Mouse (Mus musculus) midbrain, embryonic 13.5 days (tissue): ENCODE data around the gene Canx. TPM values are rescaled to one million over a fixed set of nuclear protein-coding genes. Genes with fewer than 3 reads are reported as not detected.

Source experiments
- ATAC-seq: fragments of 200-750 bp; cut with Nextera tagmentation; 2 replicates; pipeline ENCODE4 v1.8.0; 2017; ENCODE audit warnings: mild to moderate bottlenecking, moderate TSS enrichment, moderate library complexity
- H3K27ac ChIP-seq: fragments of 300-500 bp; sonication (generic); 2 replicates; pipeline ENCODE4 v1.5.1; 2015; ENCODE audit warnings: inconsistent platforms, mild to moderate bottlenecking, moderate library complexity
- H3K27me3 ChIP-seq: fragments of 300-500 bp; sonication (generic); 2 replicates; pipeline ENCODE4 v1.6.1; 2015; ENCODE audit warnings: mild to moderate bottlenecking, inconsistent platforms
- H3K36me3 ChIP-seq: fragments of 300-500 bp; sonication (generic); 2 replicates; pipeline ENCODE4 v1.6.1; 2015; ENCODE audit warnings: mild to moderate bottlenecking, inconsistent platforms
- H3K4me1 ChIP-seq: fragments of 300-500 bp; sonication (generic); replicated peaks from 2 replicates; pipeline ENCODE4 v1.6.1; 2015; ENCODE audit warnings: inconsistent platforms
- H3K4me2 ChIP-seq: fragments of 300-500 bp; sonication (generic); replicated peaks from 2 replicates; pipeline ENCODE4 v1.6.1; 2015; ENCODE audit warnings: moderate library complexity, mild to moderate bottlenecking, inconsistent platforms
- H3K4me3 ChIP-seq: fragments of 300-500 bp; sonication (generic); replicated peaks from 2 replicates; pipeline ENCODE4 v1.5.1; 2015; ENCODE audit warnings: mild to moderate bottlenecking, inconsistent platforms
- H3K9ac ChIP-seq: fragments of 300-500 bp; sonication (generic); replicated peaks from 2 replicates; pipeline ENCODE4 v1.6.1; 2015; ENCODE audit warnings: mild to moderate bottlenecking, inconsistent platforms
- H3K9me3 ChIP-seq: fragments of 300-500 bp; sonication (generic); 2 replicates; pipeline ENCODE4 v1.6.1; 2016; ENCODE audit warnings: mild to moderate bottlenecking, inconsistent platforms
- WGBS: fragments of 180-500 bp; shearing (Covaris S2); methylation state at CpG from one replicate; pipeline ENCODE4 v1.1.7; 2015; 5-methylcytosine and 5-hydroxymethylcytosine counted together
- polyA plus RNA-seq: library from polyadenylated mRNA; unstranded; fragments of >200 nt; fragmentation: Nextera tagmentation; extraction: Ambion mirVana; gene quantifications from 2 replicates; pipeline ENCODE4 v1.2.1, GENCODE M21; 2015

Canx gene
- 262 TPM in 2 replicates for polyA plus RNA-seq

- peak; percentile 99 for ATAC-seq
- Histone ChIP-seq H3K4me1 (peaks cover 38% of the 10 kb centered on the region), H3K4me2 (peak within 1 kb of the TSS; percentile 76), H3K9me3 (no peaks in the 10 kb centered on the region), H3K27ac (peak within 1 kb of the TSS; percentile 93), H3K27me3 (no peaks in the 10 kb centered on the region), H3K4me3 (peak within 1 kb of the TSS; percentile 66), H3K36me3 (no peaks in the 10 kb centered on the region), H3K9ac (peak within 1 kb of the TSS; percentile 83)
- WGBS, result under 1% methylated on average over 64 of the region's 64 CpGs
These were observed at the start of gene Canx for GRCm38 (mm10) chr11:50325496-50326301. Canx (minus strand) TSS chr11:50325673.

GRCm38 (mm10) chr11:50374286-50375015 lies 49.0 kb upstream of the Canx start:
- H3K4me3 ChIP-seq, result no peak overlapping the region
- H3K4me1 ChIP-seq, result peaks cover 20% of the 10 kb centered on the region
- peaks cover 3% of the 10 kb centered on the region; the same call in 1 of the 2 replicates for H3K27me3 ChIP-seq
- no peak overlapping the region for H3K9ac ChIP-seq
- no peak overlapping the region for H3K27ac ChIP-seq
- no peak overlapping the region for H3K4me2 ChIP-seq
- no peaks in the 10 kb centered on the region for H3K9me3 ChIP-seq
- H3K36me3 ChIP-seq, result peaks cover 2% of the 10 kb centered on the region
- 72% methylated on average over 13 of the region's 13 CpGs for WGBS
- ATAC-seq, result no peak

- Histone ChIP-seq H3K9ac (no peak overlapping the region), H3K27me3 (peaks cover 3% of the 10 kb centered on the region; the same call in 1 of the 2 replicates), H3K9me3 (no peaks in the 10 kb centered on the region), H3K27ac (no peak overlapping the region), H3K4me1 (peaks cover 18% of the 10 kb centered on the region), H3K36me3 (no peaks in the 10 kb centered on the region), H3K4me3 (no peak overlapping the region), H3K4me2 (no peak overlapping the region)
- no peak for ATAC-seq
- 92% methylated on average over 1 of the region's 1 CpGs for WGBS
These were observed 48.1 kb upstream of the Canx start for GRCm38 (mm10) chr11:50373621-50374020.

GRCm38 (mm10) chr11:50373086-50373485 lies 47.6 kb upstream of the Canx start:
- no peak overlapping the region for H3K9ac ChIP-seq
- no peak for ATAC-seq
- H3K4me1 ChIP-seq, result peaks cover 18% of the 10 kb centered on the region
- no peak overlapping the region for H3K4me3 ChIP-seq
- no peak overlapping the region for H3K4me2 ChIP-seq
- no peak overlapping the region for H3K27ac ChIP-seq
- peaks cover 3% of the 10 kb centered on the region; the same call in 1 of the 2 replicates for H3K27me3 ChIP-seq
- H3K36me3 ChIP-seq, result no peaks in the 10 kb centered on the region
- no peaks in the 10 kb centered on the region for H3K9me3 ChIP-seq

GRCm38 (mm10) chr11:50371911-50372310 lies 46.4 kb upstream of the Canx start:
- Histone ChIP-seq H3K9ac (peak overlapping the region; percentile 71), H3K4me3 (peak overlapping the region; percentile 41), H3K27ac (peak overlapping the region; percentile 91), H3K36me3 (no peaks in the 10 kb centered on the region), H3K9me3 (no peaks in the 10 kb centered on the region), H3K4me1 (peaks cover 18% of the 10 kb centered on the region), H3K4me2 (peak overlapping the region; percentile 59), H3K27me3 (peaks cover 5% of the 10 kb centered on the region; the same call in 1 of the 2 replicates)
- 95% methylated on average over 1 of the region's 1 CpGs for WGBS
- no peak for ATAC-seq

GRCm38 (mm10) chr11:50371399-50371841 lies 45.9 kb upstream of the Canx start:
- H3K4me2 ChIP-seq, result peak overlapping the region; percentile 59
- no peaks in the 10 kb centered on the region for H3K9me3 ChIP-seq
- H3K36me3 ChIP-seq, result no peaks in the 10 kb centered on the region
- peaks cover 15% of the 10 kb centered on the region for H3K4me1 ChIP-seq
- H3K27ac ChIP-seq, result peak overlapping the region; percentile 91
- peak; percentile 72 for ATAC-seq
- WGBS, result 2% methylated on average over 18 of the region's 18 CpGs
- H3K9ac ChIP-seq, result peak overlapping the region; percentile 71
- H3K27me3 ChIP-seq, result peaks cover 5% of the 10 kb centered on the region; the same call in 1 of the 2 replicates
- peak overlapping the region; percentile 41 for H3K4me3 ChIP-seq

- WGBS, result 40% methylated on average over 4 of the region's 4 CpGs
- Histone ChIP-seq H3K4me2 (peak overlapping the region; percentile 59; the same call in 1 of the 2 replicates), H3K27ac (peak overlapping the region; percentile 91), H3K36me3 (no peaks in the 10 kb centered on the region), H3K9me3 (no peaks in the 10 kb centered on the region), H3K9ac (no peak overlapping the region), H3K4me3 (peak overlapping the region; percentile 41; the same call in 1 of the 2 replicates), H3K27me3 (peaks cover 5% of the 10 kb centered on the region; the same call in 1 of the 2 replicates), H3K4me1 (peaks cover 10% of the 10 kb centered on the region)
- peak; percentile 69 for ATAC-seq
These were observed 45.5 kb upstream of the Canx start for GRCm38 (mm10) chr11:50370969-50371368.

- Histone ChIP-seq H3K4me3 (no peak overlapping the region), H3K4me1 (peaks cover 6% of the 10 kb centered on the region; the same call in 1 of the 2 replicates), H3K9ac (no peak overlapping the region), H3K4me2 (no peak overlapping the region), H3K27me3 (peaks cover 5% of the 10 kb centered on the region; the same call in 1 of the 2 replicates), H3K27ac (no peak overlapping the region), H3K36me3 (no peaks in the 10 kb centered on the region), H3K9me3 (no peaks in the 10 kb centered on the region)
- ATAC-seq, result no peak
- WGBS, result 89% methylated on average over 5 of the region's 5 CpGs
These were observed 44.0 kb upstream of the Canx start for GRCm38 (mm10) chr11:50369360-50369911.

GRCm38 (mm10) chr11:50367531-50367930 lies 42.1 kb upstream of the Canx start:
- Histone ChIP-seq H3K36me3 (no peaks in the 10 kb centered on the region), H3K27me3 (0 out of 2 replicates have a peak, but pooled peaks cover 2% of the 10 kb centered on the region), H3K27ac (no peak overlapping the region), H3K4me1 (peaks cover 6% of the 10 kb centered on the region; the same call in 1 of the 2 replicates), H3K9me3 (no peaks in the 10 kb centered on the region), H3K9ac (no peak overlapping the region), H3K4me3 (no peak overlapping the region), H3K4me2 (no peak overlapping the region)
- ATAC-seq, result no peak
- WGBS, result 96% methylated on average over 9 of the region's 9 CpGs

- Histone ChIP-seq H3K36me3 (no peaks in the 10 kb centered on the region), H3K27me3 (0 out of 2 replicates have a peak, but pooled peaks cover 6% of the 10 kb centered on the region), H3K4me2 (no peak overlapping the region), H3K9me3 (no peaks in the 10 kb centered on the region), H3K4me3 (no peak overlapping the region), H3K4me1 (0 out of 2 replicates have a peak, but pooled peaks cover 4% of the 10 kb centered on the region), H3K27ac (no peak overlapping the region), H3K9ac (no peak overlapping the region)
- no peak for ATAC-seq
These were observed 39.8 kb upstream of the Canx start for GRCm38 (mm10) chr11:50365322-50365721.

- Histone ChIP-seq H3K4me1 (0 out of 2 replicates have a peak, but pooled peaks cover 4% of the 10 kb centered on the region), H3K27me3 (peaks cover 10% of the 10 kb centered on the region; the same call in 1 of the 2 replicates), H3K9me3 (no peaks in the 10 kb centered on the region), H3K9ac (no peak overlapping the region), H3K4me2 (no peak overlapping the region), H3K36me3 (no peaks in the 10 kb centered on the region), H3K27ac (no peak overlapping the region), H3K4me3 (no peak overlapping the region)
- peak; percentile 48; the same call in 1 of the 2 replicates for ATAC-seq
- 9% methylated on average over 4 of the region's 4 CpGs for WGBS
These were observed 39.1 kb upstream of the Canx start for GRCm38 (mm10) chr11:50364548-50364947.
